Mouse (Mus musculus) kidney, postnatal 0 days (tissue): Measurements from ENCODE around the gene Smpd1. TPM values are rescaled to one million over a fixed set of nuclear protein-coding genes. Genes with fewer than 3 reads are reported as not detected.
A peak's percentile ranks its signal among the peaks of the same experiment; 100 is the strongest.

Source experiments
- ATAC-seq: fragments of 200-750 bp; cut with Nextera tagmentation; replicated peaks from 2 replicates; pipeline ENCODE4 v1.8.0; 2017; ENCODE audit warnings: low read depth, moderate number of reproducible peaks, moderate TSS enrichment, moderate library complexity; ENCODE audit not compliant: low FRiP score
- DNase-seq: peaks from one replicate; pipeline ENCODE4 v3.0.0-alpha.2; 2016; ENCODE audit warnings: low spot score
- H3K27ac ChIP-seq: fragments of 300-500 bp; sonication (generic); 2 replicates; pipeline ENCODE4 v1.5.1; 2014; ENCODE audit warnings: mild to moderate bottlenecking
- H3K27me3 ChIP-seq: fragments of 300-500 bp; sonication (generic); 2 replicates; pipeline ENCODE4 v1.6.1; 2014; ENCODE audit warnings: low read length, mixed read lengths; ENCODE audit not compliant: insufficient read depth
- H3K36me3 ChIP-seq: fragments of 300-500 bp; sonication (generic); 2 replicates; pipeline ENCODE4 v1.6.1; 2014; ENCODE audit warnings: low read length, mixed read lengths; ENCODE audit not compliant: insufficient read depth
- H3K4me1 ChIP-seq: fragments of 300-500 bp; sonication (generic); replicated peaks from 2 replicates; pipeline ENCODE4 v1.6.1; 2014; ENCODE audit warnings: antibody characterized with exemption, low read length, mixed read lengths; ENCODE audit not compliant: insufficient read depth
- H3K4me2 ChIP-seq: fragments of 300-500 bp; sonication (generic); 2 replicates; pipeline ENCODE4 v1.6.1; 2014; ENCODE audit warnings: mild to moderate bottlenecking, low read length, moderate library complexity, mixed read lengths
- H3K4me3 ChIP-seq: fragments of 300-500 bp; sonication (generic); replicated peaks from 2 replicates; pipeline ENCODE4 v1.5.1; 2014; ENCODE audit warnings: low read depth, low read length
- H3K9ac ChIP-seq: fragments of 300-500 bp; sonication (generic); 2 replicates; pipeline ENCODE4 v1.6.1; 2014; ENCODE audit warnings: low read depth, low read length
- H3K9me3 ChIP-seq: fragments of 300-500 bp; sonication (generic); replicated peaks from 2 replicates; pipeline ENCODE4 v1.6.1; 2016; ENCODE audit warnings: low read length, inconsistent platforms, mixed read lengths
- CTCF ChIP-seq: IDR thresholded peaks from 2 replicates; pipeline ENCODE4 v1.5.1; 2016; ENCODE audit warnings: antibody characterized with exemption, low read depth, mild to moderate bottlenecking, moderate library complexity
- WGBS: fragments of 180-500 bp; shearing (Covaris S2); extraction: QIAGEN DNeasy Blood & Tissue Kit; methylation state at CpG from one replicate; pipeline ENCODE4 v1.1.7; 2014; 5-methylcytosine and 5-hydroxymethylcytosine counted together
- polyA plus RNA-seq: library from polyadenylated mRNA; unstranded; fragments of >200 nt; fragmentation: Nextera tagmentation; extraction: Ambion mirVana; gene quantifications from 2 replicates; pipeline ENCODE4 v1.2.1, GENCODE M21; 2015

Smpd1 gene
- polyA plus RNA-seq, 1 experiment from 2014 or later, result 60.7 TPM

DNA sequence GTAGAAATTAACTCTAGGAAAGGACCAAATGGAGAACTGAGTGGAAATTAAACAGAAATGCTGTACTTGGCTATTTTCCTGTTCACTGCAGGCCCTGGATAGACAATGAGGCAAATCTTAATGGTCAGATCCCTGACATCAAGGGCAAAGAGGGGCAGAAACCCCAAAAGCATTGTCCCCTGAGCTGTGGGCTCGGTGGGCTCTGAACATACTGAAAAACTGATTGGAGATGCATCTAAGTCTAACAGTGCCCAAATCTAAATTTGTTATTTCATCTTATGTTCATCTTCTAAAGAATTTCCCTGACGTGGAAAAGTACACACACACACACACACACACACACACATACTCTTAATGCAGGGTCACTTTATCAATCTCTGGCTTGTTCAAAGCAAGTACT, 27.8 kb downstream of the Smpd1 start:
- no peaks in the 10 kb centered on the region for H3K27me3 ChIP-seq
- H3K4me1 ChIP-seq, result no peaks in the 10 kb centered on the region
- ATAC-seq (no peak), DNase-seq (no peak)
- TF ChIP-seq CTCF, result no peak
- H3K36me3 ChIP-seq, result no peaks in the 10 kb centered on the region
- 87% methylated on average over 2 of the region's 2 CpGs for WGBS
- H3K4me2 ChIP-seq, result peak overlapping the region; percentile 74
- H3K4me3 ChIP-seq, result no peak overlapping the region
- H3K27ac ChIP-seq, result no peak overlapping the region
- no peak overlapping the region for H3K9ac ChIP-seq
- no peaks in the 10 kb centered on the region for H3K9me3 ChIP-seq

- Histone ChIP-seq H3K36me3 (no peaks in the 10 kb centered on the region), H3K4me1 (no peaks in the 10 kb centered on the region), H3K27ac (no peak overlapping the region), H3K4me3 (no peak overlapping the region), H3K4me2 (no peak overlapping the region), H3K9me3 (no peaks in the 10 kb centered on the region), H3K9ac (no peak overlapping the region), H3K27me3 (no peaks in the 10 kb centered on the region)
- ATAC-seq (no peak), DNase-seq (no peak)
- no peak for TF ChIP-seq CTCF
- WGBS, result 59% methylated on average over 9 of the region's 9 CpGs
Observed at GRCm38 (mm10) chr7:105588325-105588912, 34.3 kb downstream of the Smpd1 start.

- Histone ChIP-seq H3K9me3 (no peaks in the 10 kb centered on the region), H3K4me3 (no peak overlapping the region), H3K4me1 (no peaks in the 10 kb centered on the region), H3K36me3 (no peaks in the 10 kb centered on the region), H3K27me3 (no peaks in the 10 kb centered on the region), H3K27ac (no peak overlapping the region), H3K4me2 (no peak overlapping the region), H3K9ac (no peak overlapping the region)
- ATAC-seq (no peak), DNase-seq (no peak)
- 41% methylated on average over 7 of the region's 7 CpGs for WGBS
- no peak for TF ChIP-seq CTCF
Observed at GRCm38 (mm10) chr7:105590097-105590496, 35.9 kb downstream of the Smpd1 start.

- Histone ChIP-seq H3K9me3 (no peaks in the 10 kb centered on the region), H3K9ac (no peak overlapping the region), H3K36me3 (no peaks in the 10 kb centered on the region), H3K27ac (no peak overlapping the region), H3K4me1 (no peaks in the 10 kb centered on the region), H3K4me2 (no peak overlapping the region), H3K4me3 (no peak overlapping the region), H3K27me3 (no peaks in the 10 kb centered on the region)
- peak; percentile 85 for TF ChIP-seq CTCF
- 27% methylated on average over 9 of the region's 9 CpGs for WGBS
- DNase-seq (peak; percentile 77), ATAC-seq (peak; percentile 87)
Observed at GRCm38 (mm10) chr7:105602860-105603623, 48.9 kb downstream of the Smpd1 start.

Other genes starting within 250 kb of the Smpd1 start
- not detected in 2 replicates for gene Olfr689, start 243.2 kb upstream of the Smpd1 start, polyA plus RNA-seq
- not detected in 2 replicates for gene Olfr690, start 220.3 kb upstream of the Smpd1 start, polyA plus RNA-seq
- gene Olfr691, start 212.1 kb upstream of the Smpd1 start, polyA plus RNA-seq, result not detected in 2 replicates
- gene Olfr692, start 186.1 kb upstream of the Smpd1 start, polyA plus RNA-seq, result not detected in 2 replicates
- not detected in 2 replicates for gene Gm5901, start 179.3 kb upstream of the Smpd1 start, polyA plus RNA-seq
- gene Fam160a2, start 154.3 kb upstream of the Smpd1 start, polyA plus RNA-seq, result 28.0 and 33.2 TPM in 2 replicates
- 0.05 TPM in 1 of 2 replicates, not detected in the other for gene Cnga4, start 149.8 kb upstream of the Smpd1 start, polyA plus RNA-seq
- 0.59 and 0.62 TPM in 2 replicates for gene Cckbr, start 128.6 kb upstream of the Smpd1 start, polyA plus RNA-seq
- 68.0 and 75.8 TPM in 2 replicates for gene Cavin3, start 72.1 kb upstream of the Smpd1 start, polyA plus RNA-seq
- gene Apbb1, start 27.3 kb downstream of the Smpd1 start, polyA plus RNA-seq, result 31.4 and 34.1 TPM in 2 replicates
- gene Hpx, start 45.8 kb downstream of the Smpd1 start, polyA plus RNA-seq, result 0.47 and 0.64 TPM in 2 replicates
- gene Trim3, start 79.2 kb downstream of the Smpd1 start, polyA plus RNA-seq, result 24.8 and 26.7 TPM in 2 replicates
- gene Timm10b, start 85.7 kb downstream of the Smpd1 start, polyA plus RNA-seq, result 219 and 230 TPM in 2 replicates
- 72.0 and 76.6 TPM in 2 replicates for gene Arfip2, start 86.1 kb downstream of the Smpd1 start, polyA plus RNA-seq
- gene Gm45799, start 86.2 kb downstream of the Smpd1 start, polyA plus RNA-seq, result 33.7 and 35.8 TPM in 2 replicates
- 0.09 and 0.91 TPM in 2 replicates for gene Dnhd1, start 96.5 kb downstream of the Smpd1 start, polyA plus RNA-seq
- 318 and 342 TPM in 2 replicates for gene Ilk, start 182.2 kb downstream of the Smpd1 start, polyA plus RNA-seq
- 34.4 and 36.3 TPM in 2 replicates for gene Rrp8, start 183.0 kb downstream of the Smpd1 start, polyA plus RNA-seq
- 139 and 167 TPM in 2 replicates for gene Taf10, start 190.0 kb downstream of the Smpd1 start, polyA plus RNA-seq
- 114 and 123 TPM in 2 replicates for gene Tpp1, start 197.9 kb downstream of the Smpd1 start, polyA plus RNA-seq
- gene Dchs1, start 233.3 kb downstream of the Smpd1 start, polyA plus RNA-seq, result 5.6 and 6.1 TPM in 2 replicates